Mouse (Mus musculus): ENCODE data around the gene Rhog. TPM values are rescaled to one million over a fixed set of nuclear protein-coding genes. Genes with fewer than 3 reads are reported as not detected.

Gene Rhog
- polyA plus RNA-seq, 1 experiment from 2014 or later = 50.6 TPM

- peak; percentile 7 for DNase-seq (ENCODE audit: low spot score)
Measured at GRCm38 (mm10) chr7:102248691-102249404, 7.0 kb downstream of the Rhog start.

GRCm38 (mm10) chr7:102246956-102247797, 8.7 kb downstream of the Rhog start:
- Histone ChIP-seq H3K4me2 (ENCODE audit: low read length) (peak overlapping the region; percentile 77), H3K9me3 (replicated peaks; ENCODE audit: low read length) (no peaks in the 10 kb centered on the region), H3K27me3 (ENCODE audit: insufficient read depth, low read length) (no peaks in the 10 kb centered on the region), H3K27ac (no peak overlapping the region), H3K36me3 (ENCODE audit: insufficient read depth, low read length) (no peaks in the 10 kb centered on the region), H3K4me1 (replicated peaks; ENCODE audit: insufficient read depth, low read length) (peaks cover 44% of the 10 kb centered on the region), H3K4me3 (replicated peaks; ENCODE audit: low read depth, low read length) (no peak overlapping the region), H3K9ac (ENCODE audit: low read depth, low read length) (no peak overlapping the region)
- TF ChIP-seq CTCF (IDR thresholded peaks at IDR 0.05; ENCODE audit: low read depth) = no peak
- ATAC-seq (replicated peaks; ENCODE audit: low FRiP score, low read depth) = no peak
- 50% methylated on average over 12 of the region's 12 CpGs for WGBS
- peak; percentile 18 for DNase-seq (ENCODE audit: low spot score)

More at GRCm38 (mm10) chr7:102248691-102249404, 7.0 kb downstream of the Rhog start:
- Histone ChIP-seq H3K4me2 (ENCODE audit: low read length) (peak overlapping the region; percentile 77), H3K27me3 (ENCODE audit: insufficient read depth, low read length) (no peaks in the 10 kb centered on the region), H3K9ac (ENCODE audit: low read depth, low read length) (peak overlapping the region; percentile 91), H3K4me3 (replicated peaks; ENCODE audit: low read depth, low read length) (peak overlapping the region; percentile 93), H3K4me1 (replicated peaks; ENCODE audit: insufficient read depth, low read length) (peaks cover 44% of the 10 kb centered on the region), H3K27ac (peak overlapping the region; percentile 99; the same call in 1 of the 2 replicates), H3K36me3 (ENCODE audit: insufficient read depth, low read length) (no peaks in the 10 kb centered on the region), H3K9me3 (replicated peaks; ENCODE audit: low read length) (no peaks in the 10 kb centered on the region)
- no peak for ATAC-seq (replicated peaks; ENCODE audit: low FRiP score, low read depth)
- TF ChIP-seq CTCF (IDR thresholded peaks at IDR 0.05; ENCODE audit: low read depth) = no peak
- WGBS = 14% methylated on average over 16 of the region's 16 CpGs

GRCm38 (mm10) chr7:102246265-102246664, 9.6 kb downstream of the Rhog start:
- TF ChIP-seq CTCF (IDR thresholded peaks at IDR 0.05; ENCODE audit: low read depth) = no peak
- no peak for ATAC-seq (replicated peaks; ENCODE audit: low FRiP score, low read depth)
- Histone ChIP-seq H3K9me3 (replicated peaks; ENCODE audit: low read length) (no peaks in the 10 kb centered on the region), H3K9ac (ENCODE audit: low read depth, low read length) (0 out of 2 replicates have a peak overlapping the region, but pooled peaks have one; percentile 2), H3K27me3 (ENCODE audit: insufficient read depth, low read length) (no peaks in the 10 kb centered on the region), H3K27ac (peak overlapping the region; percentile 42; the same call in 1 of the 2 replicates), H3K4me1 (replicated peaks; ENCODE audit: insufficient read depth, low read length) (peaks cover 42% of the 10 kb centered on the region), H3K36me3 (ENCODE audit: insufficient read depth, low read length) (0 out of 2 replicates have a peak, but pooled peaks cover under 1% of the 10 kb centered on the region), H3K4me3 (replicated peaks; ENCODE audit: low read depth, low read length) (no peak overlapping the region), H3K4me2 (ENCODE audit: low read length) (peak overlapping the region; percentile 11; the same call in 1 of the 2 replicates)
- WGBS = 62% methylated on average over 6 of the region's 6 CpGs
- DNase-seq (ENCODE audit: low spot score) = no peak

- Histone ChIP-seq H3K9me3 (replicated peaks; ENCODE audit: low read length) (no peaks in the 10 kb centered on the region), H3K4me1 (replicated peaks; ENCODE audit: insufficient read depth, low read length) (peaks cover 38% of the 10 kb centered on the region), H3K4me2 (ENCODE audit: low read length) (peak overlapping the region; percentile 15; the same call in 1 of the 2 replicates), H3K27me3 (ENCODE audit: insufficient read depth, low read length) (no peaks in the 10 kb centered on the region), H3K27ac (peak overlapping the region; percentile 42), H3K9ac (ENCODE audit: low read depth, low read length) (0 out of 2 replicates have a peak overlapping the region, but pooled peaks have one; percentile 2), H3K36me3 (ENCODE audit: insufficient read depth, low read length) (0 out of 2 replicates have a peak, but pooled peaks cover 5% of the 10 kb centered on the region), H3K4me3 (replicated peaks; ENCODE audit: low read depth, low read length) (no peak overlapping the region)
- ATAC-seq (replicated peaks; ENCODE audit: low FRiP score, low read depth) (no peak), DNase-seq (ENCODE audit: low spot score) (peak; percentile 10)
- TF ChIP-seq CTCF (IDR thresholded peaks at IDR 0.05; ENCODE audit: low read depth) = no peak
- 14% methylated on average over 1 of the region's 1 CpGs for WGBS
Measured at GRCm38 (mm10) chr7:102245775-102246174, 10.1 kb downstream of the Rhog start.

GRCm38 (mm10) chr7:102244782-102245535, 10.9 kb downstream of the Rhog start:
- Histone ChIP-seq H3K27ac (peak overlapping the region; percentile 42), H3K9ac (ENCODE audit: low read depth, low read length) (no peak overlapping the region), H3K4me1 (replicated peaks; ENCODE audit: insufficient read depth, low read length) (peaks cover 38% of the 10 kb centered on the region), H3K4me2 (ENCODE audit: low read length) (no peak overlapping the region), H3K36me3 (ENCODE audit: insufficient read depth, low read length) (0 out of 2 replicates have a peak, but pooled peaks cover 9% of the 10 kb centered on the region), H3K9me3 (replicated peaks; ENCODE audit: low read length) (no peaks in the 10 kb centered on the region), H3K27me3 (ENCODE audit: insufficient read depth, low read length) (no peaks in the 10 kb centered on the region), H3K4me3 (replicated peaks; ENCODE audit: low read depth, low read length) (no peak overlapping the region)
- TF ChIP-seq CTCF (IDR thresholded peaks at IDR 0.05; ENCODE audit: low read depth) = no peak
- 87% methylated on average over 3 of the region's 3 CpGs for WGBS
- no peak for ATAC-seq (replicated peaks; ENCODE audit: low FRiP score, low read depth)
- DNase-seq (ENCODE audit: low spot score) = peak; percentile 30

Data from kidney, postnatal 0 days (tissue).